Mouse (Mus musculus) MN1 (cell line): Measurements from ENCODE around the gene Gdf7.

ENCODE experiments used
- DNase-seq: peaks from one replicate; pipeline ENCODE4 v3.0.0-alpha.2; 2016; ENCODE audit warnings: low spot score

Gdf7 gene

DNA sequence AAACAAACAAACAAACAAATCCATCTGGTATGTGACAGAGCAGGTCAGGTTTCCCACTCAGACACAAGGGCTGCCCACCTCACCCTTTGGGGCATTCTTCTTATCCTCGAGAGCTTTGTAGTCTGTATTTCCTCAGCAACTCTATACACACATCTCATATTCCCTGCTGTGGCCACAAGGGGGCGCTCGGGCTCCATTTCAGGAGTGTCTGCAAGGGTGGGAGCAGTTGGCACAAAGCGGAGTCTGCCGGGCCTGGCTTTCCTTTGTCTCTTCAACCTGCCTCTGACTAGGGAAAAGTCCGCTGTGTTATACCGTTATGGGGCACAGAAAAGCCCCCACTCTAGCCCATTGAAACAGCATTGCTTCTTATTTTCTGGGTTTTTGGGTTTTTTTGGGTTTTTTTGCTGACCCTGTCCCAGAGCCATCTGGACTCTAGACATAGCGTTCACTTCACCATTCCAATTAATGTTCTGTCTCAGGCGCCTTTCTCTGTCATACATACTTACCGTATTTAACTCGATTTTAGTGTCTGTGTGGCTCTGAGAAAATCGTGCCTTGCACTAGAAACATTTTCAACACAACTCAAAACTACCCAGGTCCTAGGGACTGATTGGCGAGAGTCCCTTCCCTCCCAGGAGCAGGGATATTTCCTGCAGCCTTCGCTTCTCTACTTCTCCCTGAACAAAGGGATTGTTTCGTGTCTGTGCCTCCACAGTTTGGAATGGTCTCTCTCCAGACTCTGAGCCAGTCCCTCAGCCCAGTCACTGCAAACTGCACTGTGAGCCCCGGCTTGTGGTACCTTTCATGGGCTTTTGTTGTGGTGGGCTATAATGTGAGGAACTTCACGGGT lies 25.3 kb upstream of the Gdf7 start:
- peak; percentile 88 for DNase-seq

DNA sequence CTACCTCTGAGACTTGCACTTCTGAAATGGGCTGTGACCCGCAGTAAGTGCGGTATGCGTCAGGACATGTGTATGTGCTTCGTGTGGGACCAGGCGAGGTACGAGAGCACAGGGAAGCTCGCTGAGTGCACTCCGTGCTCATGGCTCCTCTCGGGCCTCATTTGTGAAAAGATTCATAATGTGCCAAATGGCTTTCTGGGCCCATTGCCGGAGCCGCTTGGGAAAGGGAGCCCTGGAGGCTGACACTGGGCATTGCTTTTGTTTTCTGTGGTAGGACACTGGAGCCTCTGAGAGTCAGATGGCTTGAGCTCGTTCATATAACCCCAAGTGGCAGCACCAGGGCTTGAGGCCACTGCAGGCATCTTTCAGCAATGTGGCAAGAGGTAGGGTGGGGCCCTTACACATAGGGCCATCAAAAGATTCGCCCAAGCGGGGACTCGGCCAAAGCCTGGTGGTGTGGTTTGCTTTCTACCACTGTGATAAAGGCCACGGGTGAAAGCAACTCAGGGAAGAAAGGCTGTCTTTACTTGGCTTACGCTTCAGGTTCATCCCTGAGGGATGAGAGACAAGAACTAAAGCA lies 24.3 kb upstream of the Gdf7 start:
- DNase-seq, result no peak

- DNase-seq, result no peak
Observed at GRCm38 (mm10) chr12:8325245-8325942, 23.6 kb upstream of the Gdf7 start.

DNA sequence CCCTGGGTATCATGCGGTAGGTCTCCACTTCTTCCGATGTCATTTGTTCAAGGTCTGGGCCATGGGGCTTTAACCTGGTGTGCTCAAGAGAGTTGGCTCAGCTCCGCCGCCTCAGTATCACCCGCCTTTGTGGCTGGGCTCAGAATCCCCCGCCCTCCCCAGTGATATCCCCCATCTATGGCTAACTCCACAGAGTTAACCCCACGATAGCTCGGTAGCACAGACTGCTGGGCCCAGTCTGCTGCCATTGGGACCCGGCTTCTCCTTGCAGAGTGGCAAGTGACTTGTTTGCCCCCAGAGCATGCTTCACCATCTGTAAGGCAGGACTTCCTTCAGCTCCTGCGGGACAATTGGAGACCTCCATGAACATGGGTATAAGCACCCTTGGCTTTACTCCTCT lies 22.3 kb upstream of the Gdf7 start:
- DNase-seq, result no peak

DNA sequence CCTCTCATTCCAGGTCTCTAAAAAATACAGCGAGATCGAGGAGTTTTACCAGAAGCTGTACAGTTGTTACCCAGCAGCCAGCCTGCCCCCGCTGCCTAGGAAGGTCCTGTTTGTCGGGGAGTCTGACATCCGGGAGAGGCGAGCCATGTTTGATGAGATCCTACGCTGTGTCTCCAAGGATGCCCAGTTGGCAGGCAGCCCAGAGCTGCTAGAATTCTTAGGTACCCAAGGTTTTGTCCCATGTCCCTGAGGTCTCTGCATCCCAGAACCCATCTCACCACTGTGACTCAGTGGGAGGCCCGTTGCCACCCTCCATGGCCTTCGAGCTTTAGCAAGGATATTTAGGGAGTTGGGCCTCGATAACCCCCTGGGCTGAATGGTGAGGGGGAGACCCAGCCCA lies 19.8 kb upstream of the Gdf7 start:
- peak; percentile 51 for DNase-seq

- DNase-seq, result peak; percentile 71
Observed at GRCm38 (mm10) chr12:8320084-8320713, 18.4 kb upstream of the Gdf7 start.

DNA sequence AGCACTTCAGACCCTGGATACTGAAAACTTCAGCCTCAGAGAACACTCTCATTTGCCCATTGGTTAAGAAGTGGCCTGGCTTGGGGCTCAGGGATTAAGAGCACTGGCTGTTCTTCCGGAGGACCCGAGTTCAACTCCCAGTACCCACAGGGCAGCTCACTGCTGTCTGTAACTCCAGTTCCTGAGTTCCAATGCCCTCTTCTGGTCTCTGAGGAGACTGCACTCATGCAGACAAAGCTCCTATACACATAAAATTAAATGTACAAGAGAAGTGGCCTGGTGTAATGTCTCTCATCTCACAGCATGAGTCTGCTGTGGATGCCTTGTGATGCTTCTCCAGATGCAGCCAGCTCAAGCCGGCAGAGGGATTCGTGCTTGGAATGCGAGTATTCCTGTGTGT lies 14.8 kb upstream of the Gdf7 start:
- DNase-seq, result no peak

DNA sequence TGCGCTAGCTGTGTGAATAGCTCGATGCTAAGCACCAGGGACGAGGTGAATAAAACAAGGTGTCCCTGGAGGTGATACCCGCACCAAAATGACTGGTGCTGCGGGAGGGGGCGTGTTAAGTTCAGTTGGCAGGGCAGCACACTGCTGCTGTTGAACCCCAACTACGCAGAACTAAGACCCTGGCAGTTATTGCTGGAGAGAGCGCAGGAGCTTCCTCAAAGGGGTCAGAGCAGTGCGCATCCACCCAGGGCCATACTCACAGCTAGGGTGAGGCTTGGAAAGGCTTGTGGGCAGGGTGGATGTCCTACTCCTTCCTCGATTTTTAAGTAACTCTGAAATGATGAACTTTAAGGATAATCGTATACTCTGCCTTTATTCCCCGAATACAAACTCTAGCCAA lies 12.0 kb upstream of the Gdf7 start:
- no peak for DNase-seq

GRCm38 (mm10) chr12:8313270-8313771 lies 11.6 kb upstream of the Gdf7 start, which contains the start of gene Hs1bp3:
Gene Hs1bp3 (plus strand): TSS chr12:8313432.
- peak; percentile 92 for DNase-seq

DNA sequence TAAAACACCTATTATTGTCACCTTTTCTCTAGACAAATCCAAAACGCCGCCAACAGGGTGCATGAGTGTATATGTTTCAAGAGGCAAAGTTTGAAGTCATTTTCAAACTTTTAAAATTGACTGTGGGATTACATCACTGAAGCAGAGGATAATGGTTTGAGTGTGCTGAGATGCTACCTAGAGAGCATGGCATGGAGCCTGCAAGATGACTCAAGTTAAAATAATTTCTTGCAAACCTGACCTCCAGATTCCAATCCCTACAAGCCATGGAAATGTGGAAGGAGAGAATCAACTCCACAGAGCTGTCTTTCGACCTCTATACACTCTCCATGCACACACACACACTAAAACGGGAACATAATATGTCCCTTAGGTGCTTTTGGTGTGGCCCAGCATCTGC lies 10.5 kb upstream of the Gdf7 start:
- no peak for DNase-seq

DNA sequence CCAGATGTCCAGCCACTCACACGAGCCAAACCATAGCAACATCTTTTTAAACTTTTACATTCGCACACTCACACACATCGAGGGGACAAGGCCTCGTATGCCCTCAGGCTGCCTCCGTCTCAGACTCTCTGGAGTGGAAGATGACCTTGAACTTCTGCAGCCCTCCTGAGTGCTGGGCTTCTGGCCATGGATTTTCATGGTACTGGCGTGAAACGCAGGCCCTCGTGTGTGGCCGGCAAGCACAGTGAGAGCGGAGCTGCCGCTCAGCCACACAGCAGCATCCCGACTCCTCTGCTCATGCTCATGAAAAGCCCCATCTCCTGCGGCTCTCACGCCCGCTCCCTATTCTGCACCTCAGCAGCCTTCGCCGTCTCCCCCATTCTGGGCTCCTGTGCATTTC lies 9.2 kb upstream of the Gdf7 start:
- no peak for DNase-seq

DNA sequence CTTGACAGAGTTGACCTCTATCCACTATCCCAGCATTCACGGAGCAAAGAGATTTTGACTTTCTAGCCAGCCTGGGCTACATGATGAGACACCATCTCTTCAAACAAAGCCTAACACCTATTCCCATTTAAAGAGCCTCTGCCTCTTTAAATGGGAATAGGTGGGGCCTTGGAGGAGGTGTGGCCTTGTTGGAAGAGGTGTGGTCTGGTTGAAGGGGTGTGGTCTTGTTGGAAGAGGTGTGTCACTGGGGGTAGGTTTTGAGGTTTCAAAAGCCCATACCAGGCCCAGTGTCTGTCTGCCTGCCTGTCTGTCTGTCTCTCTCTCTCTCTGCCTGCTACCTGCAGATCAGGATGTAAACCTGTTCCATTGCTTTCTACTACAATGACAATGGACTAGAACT lies 5.2 kb upstream of the Gdf7 start:
- no peak for DNase-seq

GRCm38 (mm10) chr12:8306432-8306831 lies 4.7 kb upstream of the Gdf7 start:
- peak; percentile 79 for DNase-seq

DNA sequence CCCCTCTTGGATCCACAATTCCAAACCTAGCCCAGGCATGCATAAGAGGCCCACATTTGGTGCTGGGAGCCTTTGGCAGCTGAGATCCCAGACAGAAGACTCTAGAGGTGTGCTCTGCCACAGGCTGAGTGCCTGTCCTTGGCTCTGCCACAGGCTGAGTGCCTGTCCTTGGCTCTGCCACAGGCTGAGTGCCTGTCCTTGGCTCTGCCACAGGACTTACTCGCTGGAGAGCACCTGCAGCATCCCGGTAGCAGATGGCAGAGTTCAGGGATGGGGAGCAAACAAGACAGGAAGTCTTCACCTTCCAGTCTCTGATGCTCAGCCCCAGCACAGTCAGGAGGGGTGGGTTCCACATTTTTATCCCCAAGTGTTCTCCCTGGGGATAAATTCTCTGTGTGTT lies 3.5 kb upstream of the Gdf7 start:
- DNase-seq, result no peak

DNA sequence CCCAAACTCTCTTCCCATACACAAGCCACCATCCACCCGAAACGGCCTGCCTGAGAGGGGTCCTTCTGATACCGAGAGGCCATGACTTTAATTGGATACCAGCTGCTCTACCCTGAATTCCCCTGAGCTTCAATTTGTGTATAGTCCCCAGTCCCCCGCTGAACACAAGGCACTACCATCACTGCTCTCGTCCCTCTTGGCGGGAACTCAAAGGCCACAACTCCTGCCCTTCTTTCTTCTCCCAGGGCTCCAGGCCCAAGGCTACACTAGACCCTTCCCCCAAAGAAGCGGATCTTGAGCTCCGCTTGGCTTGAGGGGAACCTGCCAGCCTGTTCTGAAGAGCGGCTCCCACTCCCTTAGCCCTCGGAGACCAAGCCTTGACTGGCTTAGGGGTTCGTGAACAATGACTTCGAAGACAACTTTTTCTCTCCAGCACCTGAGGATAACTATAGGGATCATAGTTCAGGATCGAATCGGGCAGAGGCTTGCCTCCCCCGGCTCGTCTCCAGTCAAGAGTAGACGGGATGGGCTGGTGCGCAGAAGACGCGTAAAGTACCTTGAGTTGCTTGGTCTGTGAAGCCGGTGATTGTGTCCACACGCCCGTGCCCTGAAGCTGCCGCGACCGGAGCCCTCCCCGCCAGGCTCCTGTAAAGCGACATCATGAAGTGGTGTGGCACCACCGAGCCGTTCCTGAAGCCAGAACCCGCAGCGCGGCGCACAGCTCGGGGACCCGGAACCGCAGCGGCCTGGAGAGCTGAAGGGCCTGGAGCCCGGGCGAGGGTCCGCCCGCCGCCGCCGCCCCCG lies 541 bp downstream of the Gdf7 start:
- DNase-seq, result peak; percentile 37

GRCm38 (mm10) chr12:8300521-8300920 lies 1.2 kb downstream of the Gdf7 start:
- DNase-seq, result no peak

DNA sequence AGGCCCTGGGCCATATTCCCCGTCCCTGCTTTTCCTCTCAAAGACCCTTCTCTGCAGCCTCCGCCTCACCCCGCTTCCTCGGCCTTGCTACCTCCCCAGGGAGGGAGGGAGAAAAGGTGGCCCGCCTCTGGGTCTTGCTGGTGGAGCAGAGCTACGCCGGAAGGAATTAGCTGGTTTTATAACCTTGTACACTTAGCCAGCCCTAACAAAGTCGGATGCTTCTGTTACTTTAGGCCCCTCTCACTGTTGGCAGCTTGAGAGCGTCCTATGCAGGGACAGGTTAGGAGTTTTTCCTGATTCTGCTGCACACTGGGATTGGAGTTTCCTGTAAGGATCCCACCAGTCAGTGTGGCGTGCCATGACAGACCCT lies 1.7 kb downstream of the Gdf7 start:
- no peak for DNase-seq

- DNase-seq, result no peak
Observed at GRCm38 (mm10) chr12:8299143-8300110, 2.3 kb downstream of the Gdf7 start.

DNA sequence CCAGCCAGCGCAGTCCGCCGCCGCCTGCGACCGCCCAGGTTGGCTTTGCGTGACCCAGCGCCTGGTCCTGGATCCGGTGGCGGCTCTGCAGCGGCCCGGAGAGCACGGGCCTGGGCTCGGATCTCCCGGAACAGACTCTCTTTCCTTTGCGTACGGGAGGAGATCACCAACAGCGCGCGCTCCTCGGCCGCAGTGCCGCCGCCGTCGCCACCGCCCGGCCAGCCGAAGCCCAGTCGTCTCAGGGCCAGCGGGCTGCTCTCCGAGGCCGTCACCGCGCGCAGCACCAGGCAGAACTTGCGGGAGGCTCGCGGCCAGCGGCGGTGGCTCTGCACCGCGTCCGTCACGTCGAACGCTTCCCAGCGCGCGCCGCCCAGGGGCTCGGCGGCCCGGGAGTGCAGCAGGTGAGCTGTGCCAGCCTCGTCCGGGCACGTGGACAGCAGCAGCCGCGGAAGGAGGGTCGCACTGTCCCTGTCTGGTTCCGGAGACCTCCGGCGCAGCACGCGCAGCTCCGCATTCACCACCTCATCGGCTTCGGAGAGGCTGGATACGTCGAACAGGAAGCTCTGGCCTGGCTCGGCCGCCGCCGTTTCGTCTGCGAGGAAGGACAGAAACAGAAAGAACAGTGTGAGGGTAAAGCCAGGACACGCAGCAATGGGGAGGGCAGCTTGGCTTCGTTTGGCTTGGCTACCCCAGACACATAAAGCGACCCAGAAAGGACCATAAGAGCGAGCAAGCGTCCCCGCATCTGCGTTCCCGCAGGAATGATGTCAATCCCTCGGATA lies 3.2 kb downstream of the Gdf7 start:
- DNase-seq, result no peak
